Mouse (Mus musculus) induced T-regulatory cell, adult 2 months (primary cell): Measurements from ENCODE around the gene 4931409K22Rik.

Experiments used
- DNase-seq: peaks from one replicate; pipeline ENCODE4 v3.0.0-alpha.2; 2012; ENCODE audit warnings: low read depth

4931409K22Rik gene

DNA sequence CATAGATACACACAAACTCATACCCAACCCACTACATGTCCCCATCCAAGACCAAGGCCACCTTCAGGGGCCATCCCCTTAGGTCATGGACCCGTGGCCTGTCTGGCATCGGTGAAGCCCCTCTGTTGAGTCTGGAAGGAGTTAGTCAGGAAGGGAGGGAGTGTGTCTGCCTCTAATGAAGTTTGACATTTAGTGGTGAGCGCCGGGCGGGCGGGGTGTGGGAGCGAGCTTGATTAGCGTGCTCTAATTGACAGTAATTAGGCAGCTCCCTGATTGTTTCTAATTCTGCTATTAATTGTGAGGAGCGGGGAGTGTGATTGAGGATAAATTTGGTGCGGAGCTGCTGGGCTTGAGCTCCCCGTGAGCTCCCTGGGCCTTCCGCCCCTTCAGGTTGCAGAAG, 59.1 kb downstream of the 4931409K22Rik start:
- DNase-seq: no peak

GRCm38 (mm10) chr5:24496756-24497155, 59.9 kb downstream of the 4931409K22Rik start:
- DNase-seq: no peak

DNA sequence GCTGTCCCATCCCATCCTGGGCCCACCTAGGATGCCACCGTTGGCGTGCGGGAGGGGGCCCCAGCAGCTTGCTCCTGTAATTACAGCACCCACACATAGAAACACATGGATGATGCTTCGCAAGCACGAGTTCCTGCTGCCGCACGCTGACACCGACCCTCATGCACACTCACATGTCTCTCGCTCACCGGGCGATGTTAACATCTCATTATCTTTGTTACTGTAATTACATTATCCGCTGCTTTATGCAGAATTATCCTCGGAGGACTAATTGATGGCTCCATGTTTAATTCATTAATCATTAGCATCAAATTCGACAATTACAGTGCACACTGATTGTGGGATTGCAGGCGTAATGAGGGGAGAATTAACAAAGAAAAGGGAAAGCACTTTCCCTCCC, 61.6 kb downstream of the 4931409K22Rik start:
- no peak for DNase-seq
